Mouse (Mus musculus): ENCODE measurements at regions not wholly inside any gene's neighbourhood (a gene's known extent, or its start where the extent isn't known, plus 50 kb on each side); places are given as distances from the start of the nearest gene placed in this dataset.
A peak's percentile ranks its signal among the peaks of the same experiment; 100 is the strongest.

GRCm38 (mm10) chr6:47354515-47354914 lies 98.7 kb upstream of the Cul1 start:
- intact Hi-C loops (cut with DNase I) = no loop called here
- no peak for DNase-seq

- intact Hi-C loops (cut with DNase I) = no loop called here
These were observed 97.7 kb upstream of the Cul1 start for GRCm38 (mm10) chr6:47355500-47355899.

GRCm38 (mm10) chr6:47356500-47356899 lies 96.7 kb upstream of the Cul1 start:
- DNase-seq = no peak
- intact Hi-C loops (cut with DNase I) = no loop called here

More at GRCm38 (mm10) chr6:47355500-47355899, 97.7 kb upstream of the Cul1 start:
- no peak for DNase-seq

- peak; percentile 4 to 23 for DNase-seq
- intact Hi-C loops (cut with DNase I) = no loop called here
These were observed 94.5 kb upstream of the Cul1 start for GRCm38 (mm10) chr6:47358686-47359085.

- DNase-seq = no peak
- intact Hi-C loops (cut with DNase I) = no loop called here
These were observed 89.2 kb upstream of the Cul1 start for GRCm38 (mm10) chr6:47364002-47364401.

- no peak for DNase-seq
- intact Hi-C loops (cut with DNase I) = no loop called here
These were observed 88.6 kb upstream of the Cul1 start for GRCm38 (mm10) chr6:47364556-47364955.

GRCm38 (mm10) chr6:47365651-47366645 lies 87.2 kb upstream of the Cul1 start:
- intact Hi-C loops (cut with DNase I) = no loop called here
- DNase-seq = no peak

- intact Hi-C loops (cut with DNase I) = no loop called here
- DNase-seq = no peak
These were observed 85.7 kb upstream of the Cul1 start for GRCm38 (mm10) chr6:47367461-47367860.

GRCm38 (mm10) chr6:47375705-47376104 lies 77.5 kb upstream of the Cul1 start:
- no peak for DNase-seq
- intact Hi-C loops (cut with DNase I) = no loop called here

GRCm38 (mm10) chr6:47381451-47381850 lies 71.7 kb upstream of the Cul1 start:
- no peak for DNase-seq
- intact Hi-C loops (cut with DNase I) = no loop called here

GRCm38 (mm10) chr6:47386550-47386949 lies 66.6 kb upstream of the Cul1 start:
- no peak for DNase-seq
- intact Hi-C loops (cut with DNase I) = no loop called here

GRCm38 (mm10) chr6:47389908-47390307 lies 63.3 kb upstream of the Cul1 start:
- no peak for DNase-seq
- intact Hi-C loops (cut with DNase I) = no loop called here

- intact Hi-C loops (cut with DNase I) = no loop called here
These were observed 62.7 kb upstream of the Cul1 start for GRCm38 (mm10) chr6:47390436-47391002.

GRCm38 (mm10) chr6:47391014-47391802 lies 62.0 kb upstream of the Cul1 start:
- intact Hi-C loops (cut with DNase I) = no loop called here
- DNase-seq = no peak

More at GRCm38 (mm10) chr6:47390436-47391002, 62.7 kb upstream of the Cul1 start:
- DNase-seq = peak; percentile 11 to 34

GRCm38 (mm10) chr6:47395465-47396337 lies 57.5 kb upstream of the Cul1 start:
- peak; percentile 30 to 34 for DNase-seq
- intact Hi-C loops (cut with DNase I) = loop anchor here (5.0 kb wide), 1 partner anchor 252 kb away; no protein-coding TSS in a partner anchor
